Mouse (Mus musculus) heart, embryonic 14.5 days (tissue): Measurements from ENCODE around the gene Ccdc73. TPM values are rescaled to one million over a fixed set of nuclear protein-coding genes. Genes with fewer than 3 reads are reported as not detected.

Experiments used
- ATAC-seq: fragments of 200-750 bp; cut with Nextera tagmentation; 2 replicates; pipeline ENCODE4 v1.8.0; 2017; ENCODE audit warnings: low read depth, moderate TSS enrichment; ENCODE audit not compliant: insufficient number of reproducible peaks, insufficient read depth, low FRiP score
- H3K27ac ChIP-seq, 2 experiments: fragments of 200-500 bp in 1 of 2; fragments of 300-500 bp in 1 of 2; sonication (generic) in 1 of 2; replicated peaks in 1 of 2; 2 replicates each; pipeline ENCODE4 v1.5.1; 2012 to 2014; ENCODE audit warnings: low read depth in 2 of 2, low read length in 2 of 2, control low read depth in 1 of 2, mild to moderate bottlenecking in 1 of 2, mixed read lengths in 1 of 2; ENCODE audit not compliant: control insufficient read depth in 1 of 2, insufficient read depth in 1 of 2
- H3K27me3 ChIP-seq: fragments of 300-500 bp; sonication (generic); 2 replicates; pipeline ENCODE4 v1.6.1; 2014; ENCODE audit warnings: mild to moderate bottlenecking, low read length, control low read depth; ENCODE audit not compliant: control insufficient read depth, insufficient read depth
- H3K36me3 ChIP-seq: fragments of 300-500 bp; sonication (generic); 2 replicates; pipeline ENCODE4 v1.6.1; 2014; ENCODE audit warnings: mild to moderate bottlenecking, control low read depth, low read length, mixed read lengths; ENCODE audit not compliant: control insufficient read depth, insufficient read depth
- H3K4me1 ChIP-seq, 2 experiments: fragments of 200-500 bp in 1 of 2; fragments of 300-500 bp in 1 of 2; sonication (generic) in 1 of 2; 2 replicates each; pipeline ENCODE4 v1.6.1; 2012 to 2014; ENCODE audit warnings: low read length in 2 of 2, control low read depth in 1 of 2, mixed read lengths in 1 of 2; ENCODE audit not compliant: control insufficient read depth in 2 of 2, insufficient read depth in 2 of 2
- H3K4me2 ChIP-seq: fragments of 300-500 bp; sonication (generic); 2 replicates; pipeline ENCODE4 v1.6.1; 2014; ENCODE audit warnings: mild to moderate bottlenecking, low read length
- H3K4me3 ChIP-seq, 2 experiments: fragments of 200-500 bp in 1 of 2; fragments of 300-500 bp in 1 of 2; sonication (generic) in 1 of 2; 2 replicates each; pipeline ENCODE4 v1.5.1; 2012 to 2014; ENCODE audit warnings: low read length in 2 of 2, mild to moderate bottlenecking in 2 of 2, control low read depth in 1 of 2, low read depth in 1 of 2, moderate library complexity in 1 of 2; ENCODE audit not compliant: control insufficient read depth in 1 of 2, insufficient read depth in 1 of 2
- H3K9ac ChIP-seq: fragments of 300-500 bp; sonication (generic); 2 replicates; pipeline ENCODE4 v1.6.1; 2014; ENCODE audit warnings: mild to moderate bottlenecking, low read length
- H3K9me3 ChIP-seq: fragments of 300-500 bp; sonication (generic); 2 replicates; pipeline ENCODE4 v1.6.1; 2016; ENCODE audit warnings: low read length, control low read depth; ENCODE audit not compliant: control insufficient read depth
- WGBS: fragments of 180-500 bp; shearing (Covaris S2); extraction: QIAGEN DNeasy Blood & Tissue Kit; methylation state at CpG from one replicate; pipeline ENCODE4 v1.1.7; 2014; 5-methylcytosine and 5-hydroxymethylcytosine counted together
- polyA plus RNA-seq: library from polyadenylated mRNA; unstranded; fragments of >200 nt; fragmentation: Nextera tagmentation; extraction: Ambion mirVana; gene quantifications from 2 replicates; pipeline ENCODE4 v1.2.1, GENCODE M21; 2014

The Ccdc73 gene
- polyA plus RNA-seq, 1 experiment from 2014 or later = 10.4 TPM

GRCm38 (mm10) chr2:105038879-105039278, 171.3 kb downstream of the Ccdc73 start:
- Histone ChIP-seq H3K4me3 (no peak overlapping the region), H3K4me2 (no peak overlapping the region), H3K4me1 (0 out of 4 replicates have a peak, but pooled peaks cover 0 to 3% of the 10 kb centered on the region in 2 experiments), H3K27me3 (no peaks in the 10 kb centered on the region), H3K9ac (no peak overlapping the region), H3K27ac (no peak overlapping the region), H3K9me3 (no peaks in the 10 kb centered on the region), H3K36me3 (no peaks in the 10 kb centered on the region)
- WGBS = 83% methylated on average over 5 of the region's 5 CpGs
- no peak for ATAC-seq

GRCm38 (mm10) chr2:105040859-105041258, 173.3 kb downstream of the Ccdc73 start:
- H3K4me3 ChIP-seq = no peak overlapping the region
- 68% methylated on average over 4 of the region's 4 CpGs for WGBS
- H3K9me3 ChIP-seq = no peaks in the 10 kb centered on the region
- no peaks in the 10 kb centered on the region for H3K27me3 ChIP-seq
- H3K4me1 ChIP-seq = no peaks in the 10 kb centered on the region
- no peak for ATAC-seq
- H3K36me3 ChIP-seq = no peaks in the 10 kb centered on the region
- H3K9ac ChIP-seq = no peak overlapping the region
- H3K27ac ChIP-seq = no peak overlapping the region
- H3K4me2 ChIP-seq = no peak overlapping the region

- H3K4me3 ChIP-seq = no peak overlapping the region
- no peaks in the 10 kb centered on the region for H3K27me3 ChIP-seq
- no peaks in the 10 kb centered on the region for H3K9me3 ChIP-seq
- H3K4me2 ChIP-seq = no peak overlapping the region
- no peaks in the 10 kb centered on the region for H3K36me3 ChIP-seq
- no peak for ATAC-seq
- H3K27ac ChIP-seq = no peak overlapping the region
- WGBS = 70% methylated on average over 4 of the region's 4 CpGs
- no peak overlapping the region for H3K9ac ChIP-seq
- no peaks in the 10 kb centered on the region for H3K4me1 ChIP-seq
Measured at GRCm38 (mm10) chr2:105043152-105043551, 175.5 kb downstream of the Ccdc73 start.

- Histone ChIP-seq H3K4me1 (no peaks in the 10 kb centered on the region), H3K9ac (no peak overlapping the region), H3K36me3 (no peaks in the 10 kb centered on the region), H3K4me3 (no peak overlapping the region), H3K27me3 (no peaks in the 10 kb centered on the region), H3K9me3 (no peaks in the 10 kb centered on the region), H3K4me2 (no peak overlapping the region), H3K27ac (no peak overlapping the region)
- 64% methylated on average over 1 of the region's 1 CpGs for WGBS
- ATAC-seq = no peak
Measured at GRCm38 (mm10) chr2:105048301-105048700, 180.7 kb downstream of the Ccdc73 start.

DNA sequence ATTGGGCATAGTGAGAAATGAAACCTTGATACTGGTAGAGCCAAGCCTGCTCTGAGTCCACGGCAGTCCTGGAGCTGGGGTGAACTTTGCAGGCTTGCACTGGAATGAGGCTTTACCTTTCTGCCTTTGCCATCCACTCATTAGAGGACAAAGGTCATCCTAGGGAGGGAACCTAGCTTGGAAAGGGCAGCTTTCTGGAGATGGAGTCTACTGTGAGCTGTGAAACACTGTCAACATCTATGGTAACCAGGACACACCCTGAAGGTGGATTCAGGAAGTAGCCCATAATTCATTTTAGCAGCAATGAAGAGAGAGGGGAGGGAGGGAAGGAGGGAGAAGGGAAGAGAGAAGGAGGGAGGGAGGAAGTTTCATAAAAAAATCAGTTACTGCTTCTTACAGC, 187.9 kb downstream of the Ccdc73 start:
- Histone ChIP-seq H3K36me3 (no peaks in the 10 kb centered on the region), H3K9ac (no peak overlapping the region), H3K27me3 (no peaks in the 10 kb centered on the region), H3K4me1 (no peaks in the 10 kb centered on the region), H3K4me2 (no peak overlapping the region), H3K27ac (no peak overlapping the region), H3K4me3 (no peak overlapping the region), H3K9me3 (no peaks in the 10 kb centered on the region)
- WGBS = 72% methylated on average over 1 of the region's 1 CpGs
- ATAC-seq = no peak

GRCm38 (mm10) chr2:105058577-105059116, 191.0 kb downstream of the Ccdc73 start:
- ATAC-seq = no peak
- no peaks in the 10 kb centered on the region for H3K27me3 ChIP-seq
- no peaks in the 10 kb centered on the region for H3K9me3 ChIP-seq
- H3K4me3 ChIP-seq = no peak overlapping the region
- no peaks in the 10 kb centered on the region for H3K36me3 ChIP-seq
- H3K9ac ChIP-seq = no peak overlapping the region
- no peak overlapping the region for H3K27ac ChIP-seq
- 60% methylated on average over 7 of the region's 7 CpGs for WGBS
- H3K4me1 ChIP-seq = no peaks in the 10 kb centered on the region
- H3K4me2 ChIP-seq = no peak overlapping the region

DNA sequence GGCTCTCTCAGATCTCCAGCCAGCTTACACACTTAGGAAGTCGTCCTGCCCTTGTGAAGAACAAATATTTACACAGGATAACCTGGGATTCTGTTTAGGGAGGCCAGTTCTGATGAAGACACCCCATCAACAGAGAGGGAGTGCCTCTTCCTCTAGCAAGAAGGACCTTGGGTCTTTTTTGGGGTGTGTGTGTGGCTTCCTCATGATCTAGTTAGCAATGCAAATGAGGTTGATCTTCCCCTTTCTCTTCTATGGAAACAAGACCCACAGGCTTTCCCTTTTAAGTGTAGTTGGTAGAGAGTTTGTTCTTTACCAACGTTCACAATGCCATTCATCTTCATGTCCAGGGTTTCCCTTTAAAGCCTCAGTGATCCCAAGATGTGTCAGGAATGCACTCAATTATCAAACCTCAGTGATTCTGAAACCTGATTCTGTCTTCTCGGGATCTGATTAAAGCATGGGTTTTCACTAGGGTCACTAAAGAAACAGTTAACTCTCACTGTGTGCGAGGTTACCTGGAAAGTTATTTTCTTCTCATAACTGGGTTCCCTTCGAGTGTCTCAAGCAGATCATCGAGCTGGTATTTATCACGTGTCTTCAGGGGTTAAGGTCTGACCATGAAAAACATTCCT, 195.3 kb downstream of the Ccdc73 start:
- ATAC-seq = no peak
- WGBS = 54% methylated on average over 7 of the region's 7 CpGs
- H3K4me2 ChIP-seq = no peak overlapping the region
- no peaks in the 10 kb centered on the region for H3K4me1 ChIP-seq
- H3K36me3 ChIP-seq = no peaks in the 10 kb centered on the region
- no peaks in the 10 kb centered on the region for H3K27me3 ChIP-seq
- H3K27ac ChIP-seq = no peak overlapping the region
- H3K9me3 ChIP-seq = no peaks in the 10 kb centered on the region
- H3K9ac ChIP-seq = no peak overlapping the region
- H3K4me3 ChIP-seq = no peak overlapping the region
